Mouse (Mus musculus): ENCODE measurements around the gene Sugp2. TPM values are rescaled to one million over a fixed set of nuclear protein-coding genes. Genes with fewer than 3 reads are reported as not detected.

Gene Sugp2
- total and polyA plus RNA-seq, 3 experiments = 10.0 to 23.6 (median 20.1) TPM

DNA sequence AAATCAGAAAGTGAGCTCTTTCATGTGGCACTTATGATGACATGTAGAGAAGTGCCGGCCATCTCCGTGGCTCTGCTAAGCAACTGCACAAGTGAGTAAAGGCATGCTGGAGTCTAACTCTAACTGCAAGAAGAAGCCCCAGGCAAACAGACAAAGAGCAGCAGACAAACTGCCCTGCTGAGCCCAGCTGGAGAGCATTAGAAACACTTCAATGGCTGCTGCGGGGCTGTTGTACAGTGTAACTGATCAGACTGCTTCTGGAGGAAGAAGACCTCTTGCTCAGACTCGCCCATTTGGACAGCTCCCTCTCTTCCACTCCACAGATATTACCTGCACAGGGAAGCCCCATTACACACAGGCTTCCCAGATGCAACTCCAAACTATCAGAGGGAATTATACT is 6.0 kb upstream of the Sugp2 start:
- Histone ChIP-seq H3K9me3 (replicated peaks; ENCODE audit: low read length) (no peaks in the 10 kb centered on the region), H3K4me3 (replicated peaks in 1 of 3; ENCODE audit: low read depth in 2 of 3, low read length in 2 of 3, poor library complexity in 1 of 3) (no peak overlapping the region), H3K4me2 (ENCODE audit: insufficient read depth, low read depth, poor library complexity, severe bottlenecking) (no peak overlapping the region), H3K27ac (ENCODE audit: insufficient read depth, low read depth) (no peak overlapping the region), H3K4me1 (ENCODE audit: control insufficient read depth in 1 of 2, insufficient read depth in 2 of 2) (peaks cover 0 to 10% of the 10 kb centered on the region in 2 experiments; a peak in 3 of 4 replicates), H3K9ac (ENCODE audit: insufficient read depth, low read depth) (no peak overlapping the region), H3K79me2 (replicated peaks; ENCODE audit: control insufficient read depth, extremely low read depth, insufficient read depth, poor library complexity, severe bottlenecking) (no peaks in the 10 kb centered on the region), H3K36me3 (replicated peaks in 1 of 2; ENCODE audit: control insufficient read depth in 1 of 2, insufficient read depth in 1 of 2, low read length in 1 of 2) (peaks cover 19 to 75% of the 10 kb centered on the region in 2 experiments), H3K27me3 (replicated peaks) (no peaks in the 10 kb centered on the region)
- in situ Hi-C loops (cut with MboI; ENCODE audit: low pct_ligation_motif_present, low pct_unique_long_range_greater_than_20kb, low sequenced_read_pairs) (no loop called here), dilution Hi-C loops (cut with MboI; ENCODE audit: extremely low pct_ligation_motif_present, extremely low pct_unique_long_range_greater_than_20kb, low sequenced_read_pairs) (no loop called here)
- TF ChIP-seq MAX (IDR thresholded peaks at IDR 0.05; ENCODE audit: low read length) = no peak
- TF ChIP-seq HCFC1 (IDR thresholded peaks at IDR 0.05; ENCODE audit: low read depth, low read length) = no peak
- no peak for TF ChIP-seq JUN (IDR thresholded peaks at IDR 0.05; ENCODE audit: insufficient read depth, low read depth, low read length)
- no peak for TF ChIP-seq USF2 (conservative IDR thresholded peaks at IDR 0.05; ENCODE audit: low read depth, low read length)
- TF ChIP-seq RAD21 (IDR thresholded peaks at IDR 0.05; ENCODE audit: low read depth, low read length) = no peak
- TF ChIP-seq CHD1 (IDR thresholded peaks at IDR 0.05; ENCODE audit: low read depth, low read length) = no peak
- no peak for DNase-seq (ENCODE audit: extremely low read depth)

DNA sequence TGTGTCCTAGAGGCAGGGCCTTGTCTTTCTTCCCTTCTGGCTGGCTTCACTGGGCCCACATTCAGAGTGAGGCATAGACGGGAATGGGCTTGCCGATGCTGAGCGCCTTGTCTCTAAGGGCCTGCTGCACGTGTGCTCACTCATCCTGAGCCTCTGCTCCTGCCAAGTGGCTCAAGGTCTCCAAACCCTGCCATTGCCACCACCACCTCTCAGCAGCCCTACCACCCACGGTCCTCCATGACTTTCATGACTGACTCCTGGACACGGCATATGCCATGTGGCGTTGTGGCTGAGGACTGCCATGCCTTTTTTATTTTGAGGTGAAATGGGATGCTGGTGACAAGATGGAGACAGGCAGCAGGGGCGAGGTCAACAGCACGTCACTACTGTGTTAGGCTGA is 3.2 kb upstream of the Sugp2 start:
- peaks cover 3 to 22% of the 10 kb centered on the region in 2 experiments for H3K4me1 ChIP-seq (ENCODE audit: control insufficient read depth in 1 of 2, insufficient read depth in 2 of 2)
- H3K4me2 ChIP-seq (ENCODE audit: insufficient read depth, low read depth, poor library complexity, severe bottlenecking) = no peak overlapping the region
- no peaks in the 10 kb centered on the region for H3K9me3 ChIP-seq (replicated peaks; ENCODE audit: low read length)
- no peaks in the 10 kb centered on the region for H3K27me3 ChIP-seq (replicated peaks)
- H3K36me3 ChIP-seq (replicated peaks in 1 of 2; ENCODE audit: control insufficient read depth in 1 of 2, insufficient read depth in 1 of 2, low read length in 1 of 2) = peaks cover 10 to 47% of the 10 kb centered on the region in 2 experiments
- no peak for DNase-seq (ENCODE audit: extremely low read depth)
- TF ChIP-seq ZKSCAN1 (IDR thresholded peaks at IDR 0.05; ENCODE audit: borderline replicate concordance, low read depth, low read length) = no peak
- no peak for TF ChIP-seq POLR2A (IDR thresholded peaks at IDR 0.05; ENCODE audit: low read depth, low read length)
- TF ChIP-seq NRF1 (IDR thresholded peaks at IDR 0.05; ENCODE audit: low read depth, low read length) = no peak
- TF ChIP-seq JUND (conservative IDR thresholded peaks at IDR 0.05; ENCODE audit: low read depth, low read length) = no peak
- TF ChIP-seq USF1 (IDR thresholded peaks at IDR 0.05; ENCODE audit: low read depth, low read length) = no peak
- TF ChIP-seq ZC3H11A (IDR thresholded peaks at IDR 0.05; ENCODE audit: low read depth, low read length) = no peak
- no peak for TF ChIP-seq MAFK (IDR thresholded peaks at IDR 0.05; ENCODE audit: insufficient replicate concordance, low read length)
- no peak overlapping the region for H3K27ac ChIP-seq (ENCODE audit: insufficient read depth, low read depth)
- H3K4me3 ChIP-seq (replicated peaks in 1 of 3; ENCODE audit: low read depth in 2 of 3, low read length in 2 of 3, poor library complexity in 1 of 3) = no peak overlapping the region
- H3K79me2 ChIP-seq (replicated peaks; ENCODE audit: control insufficient read depth, extremely low read depth, insufficient read depth, poor library complexity, severe bottlenecking) = peaks cover 5% of the 10 kb centered on the region
- H3K9ac ChIP-seq (ENCODE audit: insufficient read depth, low read depth) = no peak overlapping the region
- dilution Hi-C loops (cut with MboI; ENCODE audit: extremely low pct_ligation_motif_present, extremely low pct_unique_long_range_greater_than_20kb, low sequenced_read_pairs) = no loop called here
- in situ Hi-C loops (cut with MboI; ENCODE audit: low pct_ligation_motif_present, low pct_unique_long_range_greater_than_20kb, low sequenced_read_pairs) = no loop called here

- dilution Hi-C loops (cut with MboI; ENCODE audit: extremely low pct_ligation_motif_present, extremely low pct_unique_long_range_greater_than_20kb, low sequenced_read_pairs) = no loop called here
- in situ Hi-C loops (cut with MboI; ENCODE audit: low pct_ligation_motif_present, low pct_unique_long_range_greater_than_20kb, low sequenced_read_pairs) = no loop called here
- no peak overlapping the region for H3K27ac ChIP-seq (ENCODE audit: insufficient read depth, low read depth)
Observed at GRCm38 (mm10) chr8:70233606-70234005, 420 bp upstream of the Sugp2 start.

More at GRCm38 (mm10) chr8:70233606-70234005, 420 bp upstream of the Sugp2 start:
- DNase-seq (ENCODE audit: extremely low read depth) = no peak
- no peaks in the 10 kb centered on the region for H3K9me3 ChIP-seq (replicated peaks; ENCODE audit: low read length)
- peak overlapping the region; percentile 68 to 77 (median 72) for H3K4me3 ChIP-seq (replicated peaks in 1 of 3; ENCODE audit: low read depth in 2 of 3, low read length in 2 of 3, poor library complexity in 1 of 3)
- peaks cover 6% of the 10 kb centered on the region for H3K79me2 ChIP-seq (replicated peaks; ENCODE audit: control insufficient read depth, extremely low read depth, insufficient read depth, poor library complexity, severe bottlenecking)
- TF ChIP-seq CTCF (conservative IDR thresholded peaks at IDR 0.05 in 1 of 2, IDR thresholded peaks at IDR 0.05 in 1 of 2; ENCODE audit: low read depth in 2 of 2, low read length in 2 of 2) = no peak
- H3K4me2 ChIP-seq (ENCODE audit: insufficient read depth, low read depth, poor library complexity, severe bottlenecking) = peak overlapping the region; percentile 87
- H3K27me3 ChIP-seq (replicated peaks) = no peaks in the 10 kb centered on the region
- peaks cover 3 to 32% of the 10 kb centered on the region in 2 experiments for H3K4me1 ChIP-seq (ENCODE audit: control insufficient read depth in 1 of 2, insufficient read depth in 2 of 2)
- H3K36me3 ChIP-seq (replicated peaks in 1 of 2; ENCODE audit: control insufficient read depth in 1 of 2, insufficient read depth in 1 of 2, low read length in 1 of 2) = peaks cover 29 to 57% of the 10 kb centered on the region in 2 experiments
- peak overlapping the region; percentile 69 for H3K9ac ChIP-seq (ENCODE audit: insufficient read depth, low read depth)

All from CH12.LX (cell line).